Mouse (Mus musculus) liver, embryonic 15.5 days (tissue): ENCODE measurements around the gene Dph1. TPM values are rescaled to one million over a fixed set of nuclear protein-coding genes. Genes with fewer than 3 reads are reported as not detected.

ENCODE experiments used
- ATAC-seq: fragments of 200-750 bp; cut with Nextera tagmentation; 2 replicates; pipeline ENCODE4 v1.8.0; 2017; ENCODE audit warnings: moderate number of reproducible peaks, mild to moderate bottlenecking, moderate library complexity; ENCODE audit not compliant: insufficient read depth
- H3K27ac ChIP-seq: fragments of 300-500 bp; sonication (generic); replicated peaks from 2 replicates; pipeline ENCODE4 v1.5.1; 2015; ENCODE audit warnings: mild to moderate bottlenecking, inconsistent platforms
- H3K27me3 ChIP-seq: fragments of 300-500 bp; sonication (generic); 2 replicates; pipeline ENCODE4 v1.6.1; 2015; ENCODE audit warnings: mild to moderate bottlenecking, inconsistent platforms
- H3K36me3 ChIP-seq: fragments of 300-500 bp; sonication (generic); replicated peaks from 2 replicates; pipeline ENCODE4 v1.6.1; 2015; ENCODE audit warnings: moderate library complexity, mild to moderate bottlenecking, inconsistent platforms
- H3K4me1 ChIP-seq: fragments of 300-500 bp; sonication (generic); replicated peaks from 2 replicates; pipeline ENCODE4 v1.6.1; 2015; ENCODE audit warnings: inconsistent platforms
- H3K4me2 ChIP-seq: fragments of 300-500 bp; sonication (generic); 2 replicates; pipeline ENCODE4 v1.6.1; 2015; ENCODE audit warnings: moderate library complexity, mild to moderate bottlenecking, inconsistent platforms
- H3K4me3 ChIP-seq: fragments of 300-500 bp; sonication (generic); replicated peaks from 2 replicates; pipeline ENCODE4 v1.5.1; 2015; ENCODE audit warnings: mild to moderate bottlenecking, inconsistent platforms
- H3K9ac ChIP-seq: fragments of 300-500 bp; sonication (generic); 2 replicates; pipeline ENCODE4 v1.6.1; 2015; ENCODE audit warnings: moderate library complexity, mild to moderate bottlenecking, inconsistent platforms
- H3K9me3 ChIP-seq: fragments of 300-500 bp; sonication (generic); replicated peaks from 2 replicates; pipeline ENCODE4 v1.6.1; 2016; ENCODE audit warnings: inconsistent platforms
- WGBS: fragments of 180-500 bp; shearing (Covaris S2); methylation state at CpG from one replicate; pipeline ENCODE4 v1.1.7; 2015; ENCODE audit warnings: mixed read lengths; ENCODE audit not compliant: insufficient replicate concordance; 5-methylcytosine and 5-hydroxymethylcytosine counted together
- polyA plus RNA-seq: library from polyadenylated mRNA; unstranded; fragments of >200 nt; fragmentation: Nextera tagmentation; extraction: Ambion mirVana; gene quantifications from 2 replicates; pipeline ENCODE4 v1.2.1, GENCODE M21; 2015

The Dph1 gene
- polyA plus RNA-seq, 1 experiment from 2014 or later = 10.9 TPM

- ATAC-seq = no peak
- 59% methylated on average over 11 of the region's 11 CpGs for WGBS
- Histone ChIP-seq H3K36me3 (peaks cover 24% of the 10 kb centered on the region), H3K27me3 (no peaks in the 10 kb centered on the region), H3K9ac (no peak overlapping the region), H3K9me3 (no peaks in the 10 kb centered on the region), H3K4me2 (no peak overlapping the region), H3K27ac (0 out of 2 replicates have a peak overlapping the region, but pooled peaks have one; percentile 19), H3K4me3 (no peak overlapping the region), H3K4me1 (peaks cover 17% of the 10 kb centered on the region)
Observed at GRCm38 (mm10) chr11:75147106-75147845, 43.8 kb downstream of the Dph1 start.

- Histone ChIP-seq H3K27ac (no peak overlapping the region), H3K9ac (no peak overlapping the region), H3K36me3 (peaks cover 24% of the 10 kb centered on the region), H3K4me2 (no peak overlapping the region), H3K9me3 (no peaks in the 10 kb centered on the region), H3K27me3 (no peaks in the 10 kb centered on the region), H3K4me3 (no peak overlapping the region), H3K4me1 (peaks cover 31% of the 10 kb centered on the region)
- no peak for ATAC-seq
- WGBS = 72% methylated on average over 2 of the region's 2 CpGs
Observed at GRCm38 (mm10) chr11:75145841-75146240, 45.2 kb downstream of the Dph1 start.

GRCm38 (mm10) chr11:75142749-75143148, 48.3 kb downstream of the Dph1 start:
- H3K27ac ChIP-seq = no peak overlapping the region
- no peaks in the 10 kb centered on the region for H3K9me3 ChIP-seq
- no peak overlapping the region for H3K9ac ChIP-seq
- no peaks in the 10 kb centered on the region for H3K27me3 ChIP-seq
- peaks cover 45% of the 10 kb centered on the region for H3K4me1 ChIP-seq
- 82% methylated on average over 4 of the region's 4 CpGs for WGBS
- no peak overlapping the region for H3K4me3 ChIP-seq
- peaks cover 24% of the 10 kb centered on the region for H3K36me3 ChIP-seq
- H3K4me2 ChIP-seq = no peak overlapping the region
- no peak for ATAC-seq

- no peak overlapping the region for H3K4me2 ChIP-seq
- no peak for ATAC-seq
- H3K36me3 ChIP-seq = peaks cover 24% of the 10 kb centered on the region
- H3K27me3 ChIP-seq = no peaks in the 10 kb centered on the region
- no peaks in the 10 kb centered on the region for H3K9me3 ChIP-seq
- H3K9ac ChIP-seq = no peak overlapping the region
- peaks cover 45% of the 10 kb centered on the region for H3K4me1 ChIP-seq
- no peak overlapping the region for H3K27ac ChIP-seq
- WGBS = 48% methylated on average over 1 of the region's 1 CpGs
- H3K4me3 ChIP-seq = no peak overlapping the region
Observed at GRCm38 (mm10) chr11:75141913-75142312, 49.1 kb downstream of the Dph1 start.

- Histone ChIP-seq H3K27me3 (no peaks in the 10 kb centered on the region), H3K4me1 (peaks cover 50% of the 10 kb centered on the region), H3K4me2 (no peak overlapping the region), H3K27ac (no peak overlapping the region), H3K4me3 (no peak overlapping the region), H3K9me3 (no peaks in the 10 kb centered on the region), H3K9ac (no peak overlapping the region), H3K36me3 (peaks cover 24% of the 10 kb centered on the region)
- no peak; the same call in 1 of the 2 replicates for ATAC-seq
- 39% methylated on average over 3 of the region's 3 CpGs for WGBS
Observed at GRCm38 (mm10) chr11:75141038-75141437, 50.0 kb downstream of the Dph1 start.

- H3K4me1 ChIP-seq = peaks cover 50% of the 10 kb centered on the region
- peaks cover 23% of the 10 kb centered on the region for H3K36me3 ChIP-seq
- H3K27me3 ChIP-seq = no peaks in the 10 kb centered on the region
- 69% methylated on average over 5 of the region's 5 CpGs for WGBS
- H3K27ac ChIP-seq = peak overlapping the region; percentile 24; the same call in 1 of the 2 replicates
- no peak overlapping the region for H3K4me3 ChIP-seq
- H3K9me3 ChIP-seq = no peaks in the 10 kb centered on the region
- no peak overlapping the region for H3K4me2 ChIP-seq
- ATAC-seq = no peak
- H3K9ac ChIP-seq = no peak overlapping the region
Observed at GRCm38 (mm10) chr11:75140431-75140830, 50.6 kb downstream of the Dph1 start.

- ATAC-seq = no peak
- Histone ChIP-seq H3K4me3 (no peak overlapping the region), H3K27ac (peak overlapping the region; percentile 24; the same call in 1 of the 2 replicates), H3K27me3 (no peaks in the 10 kb centered on the region), H3K4me2 (no peak overlapping the region), H3K9me3 (no peaks in the 10 kb centered on the region), H3K4me1 (peaks cover 50% of the 10 kb centered on the region), H3K36me3 (peaks cover 13% of the 10 kb centered on the region), H3K9ac (no peak overlapping the region)
- WGBS = 39% methylated on average over 11 of the region's 11 CpGs
Observed at GRCm38 (mm10) chr11:75139122-75139963, 51.7 kb downstream of the Dph1 start.

- ATAC-seq = peak; percentile 43; the same call in 1 of the 2 replicates
- WGBS = 25% methylated on average over 5 of the region's 5 CpGs
Observed at GRCm38 (mm10) chr11:75136666-75137398, 54.2 kb downstream of the Dph1 start.

GRCm38 (mm10) chr11:75135358-75135757, 55.7 kb downstream of the Dph1 start:
- Histone ChIP-seq H3K9me3 (no peaks in the 10 kb centered on the region), H3K4me2 (no peak overlapping the region), H3K9ac (no peak overlapping the region), H3K4me3 (no peak overlapping the region), H3K27ac (no peak overlapping the region), H3K27me3 (no peaks in the 10 kb centered on the region), H3K4me1 (peaks cover 31% of the 10 kb centered on the region), H3K36me3 (no peaks in the 10 kb centered on the region)
- no peak for ATAC-seq
- 76% methylated on average over 4 of the region's 4 CpGs for WGBS

More at GRCm38 (mm10) chr11:75136666-75137398, 54.2 kb downstream of the Dph1 start:
- no peaks in the 10 kb centered on the region for H3K27me3 ChIP-seq
- no peak overlapping the region for H3K4me3 ChIP-seq
- H3K4me2 ChIP-seq = no peak overlapping the region
- H3K27ac ChIP-seq = 0 out of 2 replicates have a peak overlapping the region, but pooled peaks have one; percentile 1
- H3K9ac ChIP-seq = no peak overlapping the region
- peaks cover 46% of the 10 kb centered on the region for H3K4me1 ChIP-seq
- no peaks in the 10 kb centered on the region for H3K36me3 ChIP-seq
- H3K9me3 ChIP-seq = no peaks in the 10 kb centered on the region

- H3K27me3 ChIP-seq = no peaks in the 10 kb centered on the region
- 71% methylated on average over 5 of the region's 5 CpGs for whole genome bisulfite sequencing
- peaks cover 24% of the 10 kb centered on the region for H3K4me1 ChIP-seq
- H3K9ac ChIP-seq = no peak overlapping the region
- H3K36me3 ChIP-seq = no peaks in the 10 kb centered on the region
- no peak overlapping the region for H3K4me3 ChIP-seq
- H3K27ac ChIP-seq = no peak overlapping the region
- no peaks in the 10 kb centered on the region for H3K9me3 ChIP-seq
- no peak for ATAC-seq
- H3K4me2 ChIP-seq = no peak overlapping the region
Observed at GRCm38 (mm10) chr11:75134485-75135068, 56.5 kb downstream of the Dph1 start.
